Mouse (Mus musculus) hematopoietic stem cell, adult 5-6 weeks (primary cell): ENCODE data around the gene Rtn4rl2. TPM values are rescaled to one million over a fixed set of nuclear protein-coding genes. Genes with fewer than 3 reads are reported as not detected.
"Not testable (repeated sequence)": the region's sequence is repeated elsewhere in the genome, so short reads cannot be mapped to it uniquely, and the experiment has no call there.

Experiments used
- ATAC-seq, 2 experiments: fragments of 125-278 bp in 1 of 2; replicated peaks in 1 of 2; 2 replicates each; pipeline ENCODE4 v1.8.0; 2016 to 2017; ENCODE audit warnings: inconsistent platforms in 2 of 2, mild to moderate bottlenecking in 2 of 2, moderate number of reproducible peaks in 2 of 2, low read depth in 1 of 2, moderate TSS enrichment in 1 of 2; ENCODE audit not compliant: low FRiP score in 2 of 2, poor library complexity in 2 of 2, severe bottlenecking in 2 of 2, insufficient read depth in 1 of 2, low TSS enrichment in 1 of 2
- total RNA-seq: library from RNA; stranded (forward); fragments of 172-1452, 232-1000 nt; gene quantifications from 2 replicates; pipeline ENCODE4 v1.2.3, GENCODE M21; 2017

Gene Rtn4rl2
- not detected in 2 replicates for total RNA-seq

GRCm38 (mm10) chr2:84886234-84886731, at the start of gene Rtn4rl2:
Gene Rtn4rl2, minus strand, starts transcription at chr2:84886710.
- ATAC-seq, result no peak

DNA sequence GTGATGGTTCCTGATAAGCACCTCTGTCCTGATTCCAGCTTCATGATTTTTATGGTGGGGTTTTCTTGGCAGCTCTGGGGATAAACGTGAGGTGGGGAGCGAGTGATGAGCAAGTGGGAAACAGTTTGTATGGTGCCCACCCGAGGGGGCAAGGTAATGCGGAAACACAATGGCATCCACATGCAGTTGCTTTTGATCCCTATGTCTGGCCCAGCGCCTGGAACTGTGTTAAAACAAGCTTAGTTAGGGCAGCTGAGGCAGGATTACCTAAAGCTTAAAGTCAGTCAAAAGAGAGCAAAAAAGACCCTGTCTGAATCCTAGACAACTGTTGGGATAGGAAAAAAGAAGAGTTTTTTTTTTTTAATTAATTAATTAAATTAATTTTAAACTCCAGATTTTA, 48.6 kb upstream of the Rtn4rl2 start:
- ATAC-seq, result no peak

DNA sequence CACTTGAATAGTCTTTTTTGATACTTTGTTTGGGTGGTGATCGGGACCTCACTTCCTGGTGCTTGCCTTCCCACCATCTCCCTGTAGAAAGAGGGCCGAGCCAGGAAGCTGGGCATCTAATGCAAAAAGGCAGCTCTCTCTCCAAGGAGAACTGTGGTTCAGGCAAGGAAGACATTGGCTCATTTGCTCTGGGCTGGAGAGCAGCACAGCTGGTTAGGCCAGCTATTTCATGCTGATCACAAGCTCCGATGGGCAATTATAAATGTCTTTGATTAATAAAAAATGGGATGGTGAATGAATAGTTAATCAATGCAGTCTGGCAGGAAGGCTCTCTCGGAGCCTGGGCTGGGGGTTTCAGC, 48.1 kb upstream of the Rtn4rl2 start:
- no peak for ATAC-seq

DNA sequence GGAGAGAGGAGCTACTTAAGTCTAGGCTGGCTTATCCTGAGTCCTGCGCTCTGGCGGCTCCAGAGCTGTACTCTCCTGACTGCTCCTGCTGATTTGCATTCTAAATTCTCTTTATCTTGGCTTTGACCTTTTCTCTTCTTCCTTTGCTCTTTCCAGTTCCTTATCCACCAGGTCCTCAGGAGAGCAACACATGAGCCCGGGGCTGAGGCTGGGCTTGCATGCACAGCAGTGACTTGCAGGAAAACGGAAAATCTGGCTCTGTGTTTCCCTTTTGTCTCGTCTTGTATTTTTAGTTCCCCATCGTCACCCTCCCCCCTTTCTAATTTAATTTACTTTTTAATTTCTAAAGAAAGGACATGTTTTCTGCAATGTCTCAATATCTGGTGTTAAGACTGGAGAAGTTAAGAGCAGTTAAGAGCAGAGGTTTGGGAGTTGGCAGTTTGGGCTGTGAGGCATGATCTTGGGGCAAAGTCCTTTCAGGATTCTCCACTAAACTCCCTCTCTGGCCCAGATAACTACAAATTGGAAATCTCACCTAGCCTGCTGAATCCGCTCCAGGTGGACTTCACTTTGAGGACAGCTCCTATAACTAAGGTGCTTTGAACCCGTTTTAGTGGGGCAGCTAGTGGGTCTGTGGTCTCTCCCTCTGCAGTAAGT, 47.6 kb upstream of the Rtn4rl2 start:
- ATAC-seq, result no peak

GRCm38 (mm10) chr2:84930186-84930585, 43.7 kb upstream of the Rtn4rl2 start:
- peak; percentile 93 to 94 for ATAC-seq

- no peak for ATAC-seq
Observed at GRCm38 (mm10) chr2:84919601-84920108, 33.1 kb upstream of the Rtn4rl2 start.

DNA sequence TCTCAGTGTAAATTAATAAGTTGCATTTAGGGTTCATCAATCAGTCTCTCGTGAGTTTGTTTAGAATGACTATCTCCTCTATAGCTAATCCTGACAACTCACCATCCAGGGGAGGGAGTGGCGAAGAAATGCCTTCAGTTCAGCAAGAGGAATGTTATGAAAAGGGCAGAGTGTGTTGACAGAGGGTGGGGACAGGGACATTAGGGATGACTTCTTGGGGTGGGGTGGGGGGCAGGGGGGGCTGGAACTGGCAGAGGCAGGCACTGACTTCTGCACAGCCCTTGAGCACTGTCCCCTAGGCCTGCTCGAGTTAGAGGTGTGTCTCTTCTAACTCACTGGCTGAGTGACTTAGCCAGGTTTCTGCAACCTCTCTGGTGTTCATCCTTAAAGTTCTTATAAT, 31.7 kb upstream of the Rtn4rl2 start:
- ATAC-seq, result no peak

- peak in 1 of 2 experiments; percentile 23; a peak in 2 of 4 replicates for ATAC-seq
Observed at GRCm38 (mm10) chr2:84916548-84917320, 30.2 kb upstream of the Rtn4rl2 start.

GRCm38 (mm10) chr2:84915330-84915729, 28.8 kb upstream of the Rtn4rl2 start:
- no peak for ATAC-seq

DNA sequence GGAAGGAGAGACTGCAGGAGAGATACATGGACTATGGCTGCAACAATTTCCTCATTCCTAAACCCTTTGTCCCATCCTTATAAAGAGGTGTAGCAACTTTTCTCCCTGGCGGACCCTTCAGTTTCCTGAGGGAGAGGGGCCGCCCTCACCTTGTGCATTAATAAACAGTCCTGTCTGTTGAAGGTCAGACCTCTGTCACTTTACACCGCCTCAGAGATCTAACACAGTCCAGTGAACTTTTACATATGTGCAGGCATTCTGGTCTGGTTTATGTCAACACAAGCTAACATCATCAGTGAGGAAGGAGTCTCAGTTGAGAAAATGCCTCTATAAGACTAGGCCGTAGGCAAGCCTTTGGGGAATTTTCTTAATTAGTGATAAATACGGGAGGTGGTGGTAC, 27.4 kb upstream of the Rtn4rl2 start:
- ATAC-seq, result no peak

DNA sequence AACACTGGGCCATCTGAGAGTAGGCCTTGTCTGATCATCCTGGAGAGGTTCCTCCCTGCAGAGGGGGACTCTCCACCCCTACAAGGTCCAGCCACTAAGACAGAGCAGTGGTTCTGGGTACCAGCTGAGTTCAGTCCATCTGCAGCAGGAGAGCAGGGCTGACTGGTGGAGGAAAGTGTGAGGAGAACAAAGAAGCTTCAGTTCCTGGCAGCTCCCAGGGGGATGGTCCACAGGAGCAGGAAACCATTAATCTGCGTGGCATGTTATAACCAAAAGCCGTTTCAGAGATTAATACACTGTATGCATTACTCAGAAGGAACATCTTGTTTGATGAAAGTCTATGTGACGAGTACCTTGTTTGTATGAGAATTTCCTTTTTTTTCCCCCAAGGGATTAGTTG, 26.2 kb upstream of the Rtn4rl2 start:
- no peak for ATAC-seq

GRCm38 (mm10) chr2:84896686-84897085, 10.2 kb upstream of the Rtn4rl2 start:
- not testable (repeated sequence) for ATAC-seq

- ATAC-seq, result no peak
Observed at GRCm38 (mm10) chr2:84895495-84896198, 9.1 kb upstream of the Rtn4rl2 start.

GRCm38 (mm10) chr2:84893359-84893758, 6.8 kb upstream of the Rtn4rl2 start:
- no peak for ATAC-seq

DNA sequence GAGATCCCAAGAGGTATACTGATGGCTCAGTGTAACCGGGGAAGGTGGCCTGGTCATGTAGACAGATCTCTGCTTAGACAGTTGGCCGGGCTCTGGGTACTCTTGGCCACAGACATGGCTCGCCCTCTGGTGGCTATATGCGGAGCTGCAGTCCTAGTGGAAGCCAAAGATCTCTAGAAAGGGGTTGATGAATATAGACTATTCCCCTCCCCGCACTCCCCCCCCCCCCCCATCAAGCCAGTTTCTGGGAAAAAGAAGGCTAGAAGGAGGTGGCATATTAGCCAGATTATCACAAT, 3.5 kb upstream of the Rtn4rl2 start:
- ATAC-seq, result peak; percentile 57 to 68

- ATAC-seq, result no peak
Observed at GRCm38 (mm10) chr2:84889316-84890044, 3.0 kb upstream of the Rtn4rl2 start.

DNA sequence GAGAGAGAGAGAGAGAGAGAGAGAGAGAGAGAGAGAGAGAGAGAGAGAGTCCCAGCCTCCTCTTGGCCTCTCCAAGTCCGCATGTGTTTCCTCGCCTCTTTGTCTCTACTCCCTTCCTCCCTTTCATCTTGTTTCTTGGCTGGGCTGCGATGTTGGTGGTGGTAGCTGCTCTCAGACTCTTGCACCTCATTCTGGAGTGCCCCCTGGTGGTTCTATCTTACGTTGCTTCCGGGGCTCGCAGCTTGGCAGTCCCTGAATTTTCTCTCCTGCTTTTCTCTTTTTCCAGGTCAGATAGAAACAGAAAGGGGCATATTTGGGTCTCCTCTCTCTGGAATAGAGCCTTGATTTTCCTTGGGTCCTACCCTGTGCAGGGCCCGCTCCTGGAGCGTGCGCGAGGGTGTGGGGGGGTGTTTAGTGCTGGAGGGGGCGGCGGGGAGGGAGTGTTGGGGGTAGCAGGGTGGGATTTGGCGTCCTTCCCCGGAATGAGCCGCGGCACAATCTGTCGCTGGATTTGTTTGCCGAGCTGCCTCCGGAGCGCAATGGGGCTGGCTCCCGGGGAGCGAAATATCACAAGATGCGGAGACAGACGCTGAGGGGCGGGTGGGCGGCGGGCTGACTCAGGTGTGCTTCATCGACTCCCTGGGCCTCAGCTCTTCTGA, 2.3 kb upstream of the Rtn4rl2 start:
- ATAC-seq, result peak; percentile 28 to 58; a peak in 3 of 4 replicates
